Mouse (Mus musculus) MEL (cell line): ENCODE measurements around the gene Fxn. TPM values are rescaled to one million over a fixed set of nuclear protein-coding genes. Genes with fewer than 3 reads are reported as not detected.

Experiments
- DNase-seq: peaks from one replicate; pipeline ENCODE4 v3.0.0; 2011; ENCODE audit warnings: low read depth, low spot score
- H3K27ac ChIP-seq: 2 replicates; pipeline ENCODE4 v1.5.1; 2012; ENCODE audit warnings: low read depth, mild to moderate bottlenecking, control low read depth, low read length, moderate library complexity; ENCODE audit not compliant: control insufficient read depth
- H3K27me3 ChIP-seq, 2 experiments: fragments of 150-350 bp in 1 of 2; sonication (generic) in 1 of 2; 2 replicates each; pipeline ENCODE4 v1.6.1; 2012; ENCODE audit warnings: low read length in 2 of 2, mild to moderate bottlenecking in 2 of 2, improper control_type of control experiment in 1 of 2, moderate library complexity in 1 of 2; ENCODE audit not compliant: insufficient read depth in 2 of 2, control insufficient read depth in 1 of 2
- H3K36me3 ChIP-seq, 2 experiments: 2 replicates each; pipeline ENCODE4 v1.6.1; 2012 to 2014; ENCODE audit warnings: low read length in 2 of 2, improper control_type of control experiment in 1 of 2, inconsistent platforms in 1 of 2, mild to moderate bottlenecking in 1 of 2; ENCODE audit not compliant: insufficient read depth in 2 of 2, control insufficient read depth in 1 of 2
- H3K4me1 ChIP-seq, 2 experiments: fragments of 150-350 bp in 1 of 2; sonication (generic) in 1 of 2; 2 replicates each; pipeline ENCODE4 v1.6.1; 2012; ENCODE audit warnings: low read length in 2 of 2, improper control_type of control experiment in 1 of 2, mild to moderate bottlenecking in 1 of 2; ENCODE audit not compliant: insufficient read depth in 2 of 2, control insufficient read depth in 1 of 2
- H3K4me3 ChIP-seq, 2 experiments: fragments of 150-350 bp in 1 of 2; sonication (generic) in 1 of 2; 2 replicates each; pipeline ENCODE4 v1.5.1; 2012; ENCODE audit warnings: low read depth in 2 of 2, low read length in 2 of 2, mild to moderate bottlenecking in 2 of 2, moderate library complexity in 2 of 2, control low read depth in 1 of 2, improper control_type of control experiment in 1 of 2; ENCODE audit not compliant: control insufficient read depth in 1 of 2, insufficient read depth in 1 of 2
- H3K79me2 ChIP-seq: 2 replicates; pipeline ENCODE4 v1.6.1; 2012; ENCODE audit warnings: mild to moderate bottlenecking, low read length, moderate library complexity; ENCODE audit not compliant: control insufficient read depth, poor library complexity, insufficient read depth
- H3K9ac ChIP-seq: 2 replicates; pipeline ENCODE4 v1.6.1; 2012; ENCODE audit warnings: low read depth, mild to moderate bottlenecking, control low read depth, low read length, moderate library complexity; ENCODE audit not compliant: control insufficient read depth, poor library complexity, severe bottlenecking
- H3K9me3 ChIP-seq: fragments of 150-350 bp; sonication (generic); replicated peaks from 2 replicates; pipeline ENCODE4 v1.6.1; 2012; ENCODE audit warnings: mild to moderate bottlenecking, low read length, improper control_type of control experiment, moderate library complexity; ENCODE audit not compliant: insufficient read depth
- CHD2 ChIP-seq: IDR thresholded peaks from 2 replicates; pipeline ENCODE4 v1.6.1; 2011; ENCODE audit warnings: low read length, improper control_type of control experiment
- CTCF ChIP-seq, 3 experiments: IDR thresholded peaks in 2 of 3; conservative IDR thresholded peaks in 1 of 3; 2 replicates each; pipeline ENCODE4 v1.5.1; 2011 to 2012; ENCODE audit warnings: low read length in 3 of 3, low read depth in 2 of 3, mild to moderate bottlenecking in 2 of 3, improper control_type of control experiment in 1 of 3, inconsistent platforms in 1 of 3, mixed read lengths in 1 of 3, moderate library complexity in 1 of 3; ENCODE audit not compliant: control insufficient read depth in 1 of 3, insufficient read depth in 1 of 3, poor library complexity in 1 of 3, severe bottlenecking in 1 of 3
- ETS1 ChIP-seq: IDR thresholded peaks from 2 replicates; pipeline ENCODE4 v1.6.1; 2012; ENCODE audit warnings: low read depth, mild to moderate bottlenecking, inconsistent platforms, low read length, improper control_type of control experiment, moderate library complexity
- GABPA ChIP-seq: IDR thresholded peaks from 2 replicates; pipeline ENCODE4 v1.6.1; 2012; ENCODE audit warnings: low read depth, mild to moderate bottlenecking, inconsistent platforms, low read length, improper control_type of control experiment, moderate library complexity
- JUND ChIP-seq: IDR thresholded peaks from 2 replicates; pipeline ENCODE4 v1.6.1; 2011; ENCODE audit warnings: low read depth, mild to moderate bottlenecking, improper control_type of control experiment, low read length
- MAFK ChIP-seq: IDR thresholded peaks from 2 replicates; pipeline ENCODE4 v1.6.1; 2011; ENCODE audit warnings: low read depth, mild to moderate bottlenecking, low read length, improper control_type of control experiment, borderline replicate concordance
- MEF2A ChIP-seq: IDR thresholded peaks from 2 replicates; pipeline ENCODE4 v1.6.1; 2014; ENCODE audit warnings: low read depth, mild to moderate bottlenecking, inconsistent platforms, low read length, improper control_type of control experiment; ENCODE audit not compliant: poor library complexity, insufficient replicate concordance, severe bottlenecking; ENCODE audit errors: extremely low read depth
- MXI1 ChIP-seq: IDR thresholded peaks from 2 replicates; pipeline ENCODE4 v1.6.1; 2011; ENCODE audit warnings: mild to moderate bottlenecking, low read depth, low read length, improper control_type of control experiment
- NELFE ChIP-seq: IDR thresholded peaks from 2 replicates; pipeline ENCODE4 v1.6.1; 2011; ENCODE audit warnings: low read depth, low read length, improper control_type of control experiment
- POLR2AphosphoS2 ChIP-seq: IDR thresholded peaks from 2 replicates; pipeline ENCODE4 v1.6.1; 2011; ENCODE audit warnings: low read length, improper control_type of control experiment
- RAD21 ChIP-seq: IDR thresholded peaks from 2 replicates; pipeline ENCODE4 v1.6.1; 2011; ENCODE audit warnings: mild to moderate bottlenecking, low read depth, low read length, improper control_type of control experiment
- SIN3A ChIP-seq: IDR thresholded peaks from 2 replicates; pipeline ENCODE4 v1.6.1; 2012; ENCODE audit warnings: low read length, improper control_type of control experiment, inconsistent platforms
- SMC3 ChIP-seq: IDR thresholded peaks from 2 replicates; pipeline ENCODE4 v1.6.1; 2011; ENCODE audit warnings: low read depth, low read length, improper control_type of control experiment
- TAL1 ChIP-seq: IDR thresholded peaks from 2 replicates; pipeline ENCODE4 v1.6.1; 2012; ENCODE audit warnings: mild to moderate bottlenecking, inconsistent platforms, low read length, moderate library complexity, mixed read lengths
- TBP ChIP-seq: IDR thresholded peaks from 2 replicates; pipeline ENCODE4 v1.8.0; 2011; ENCODE audit warnings: low read depth, low read length, improper control_type of control experiment
- ZC3H11A ChIP-seq: IDR thresholded peaks from 2 replicates; pipeline ENCODE4 v1.6.1; 2012; ENCODE audit warnings: low read depth, mild to moderate bottlenecking, inconsistent platforms, low read length, improper control_type of control experiment
- ZKSCAN1 ChIP-seq: IDR thresholded peaks from 2 replicates; pipeline ENCODE4 v1.6.1; 2012; ENCODE audit warnings: low read depth, mild to moderate bottlenecking, inconsistent platforms, low read length, improper control_type of control experiment, moderate library complexity
- ZNF384 ChIP-seq: IDR thresholded peaks from 2 replicates; pipeline ENCODE4 v1.6.1; 2012; ENCODE audit warnings: low read depth, mild to moderate bottlenecking, inconsistent platforms, low read length, improper control_type of control experiment
- polyA plus RNA-seq, 2 experiments: library from polyadenylated mRNA; stranded (reverse) in 1 of 2; unstranded in 1 of 2; fragments of >175 nt in 1 of 2; fragments of >200 nt in 1 of 2; gene quantifications; 2 replicates each; pipeline versions ENCODE4 v1.2.1 to v1.2.4; 2012; ENCODE audit warnings: low replicate concordance in 2 of 2, low read depth in 1 of 2; ENCODE audit not compliant: insufficient read length in 2 of 2, insufficient read depth in 1 of 2, missing spikeins in 1 of 2
- total RNA-seq: library from RNA; depleted of rRNA; stranded (reverse); fragments of 300-350 nt; gene quantifications from 2 replicates; pipeline ENCODE4 v1.2.3, GENCODE M21; 2012; rRNA removed

The Fxn gene
- total and polyA plus RNA-seq, 3 experiments = 53.7 to 83.7 TPM; not detected in 1

GRCm38 (mm10) chr19:24212552-24213249 is 67.7 kb downstream of the Fxn start:
- no peak for DNase-seq
- H3K9me3 ChIP-seq = no peaks in the 10 kb centered on the region
- H3K27ac ChIP-seq = no peak overlapping the region
- no peaks in the 10 kb centered on the region for H3K4me1 ChIP-seq
- H3K36me3 ChIP-seq = no peaks in the 10 kb centered on the region
- no peaks in the 10 kb centered on the region for H3K79me2 ChIP-seq
- no peak overlapping the region for H3K4me3 ChIP-seq
- H3K27me3 ChIP-seq = peaks cover 0 to 4% of the 10 kb centered on the region in 2 experiments; a peak in 2 of 4 replicates
- no peak overlapping the region for H3K9ac ChIP-seq
- TF ChIP-seq SIN3A = no peak
- TF ChIP-seq ETS1 = no peak
- TF ChIP-seq ZKSCAN1 = no peak
- TF ChIP-seq TBP = no peak
- no peak for TF ChIP-seq RAD21
- no peak for TF ChIP-seq MEF2A
- TF ChIP-seq MAFK = no peak
- no peak for TF ChIP-seq NELFE
- no peak for TF ChIP-seq MXI1
- TF ChIP-seq POLR2AphosphoS2 = no peak
- no peak for TF ChIP-seq JUND
- TF ChIP-seq CHD2 = no peak
- TF ChIP-seq GABPA = no peak
- TF ChIP-seq ZNF384 = no peak
- TF ChIP-seq ZC3H11A = no peak
- no peak for TF ChIP-seq SMC3
- no peak for TF ChIP-seq CTCF (IDR thresholded peaks at IDR 0.05 in 2 of 3, conservative IDR thresholded peaks at IDR 0.05 in 1 of 3; ENCODE audit: control insufficient read depth in 1 of 3, insufficient read depth in 1 of 3, low read depth in 2 of 3, low read length in 3 of 3, poor library complexity in 1 of 3, severe bottlenecking in 1 of 3)
- no peak for TF ChIP-seq TAL1

Other genes with a start within 250 kb of the Fxn start
- gene Fam189a2, start 249.6 kb downstream of the Fxn start, total RNA-seq = not detected in 2 replicates
- gene Fam189a2, start 249.6 kb downstream of the Fxn start, polyA plus RNA-seq = not detected
- gene Tjp2, start 55.6 kb downstream of the Fxn start, total RNA-seq = 3.0 and 3.6 TPM in 2 replicates
- gene Tjp2, start 55.6 kb downstream of the Fxn start, polyA plus RNA-seq = 1 to 10 TPM in 1 of 2 experiments, not detected in 1; 8.3 TPM
- gene Fam122a, start 196.8 kb upstream of the Fxn start, total RNA-seq = 3.9 and 4.5 TPM in 2 replicates
- 10 to 100 TPM in 1 of 2 experiments, not detected in 1; 38.4 TPM for gene Fam122a, start 196.8 kb upstream of the Fxn start, polyA plus RNA-seq